Mouse (Mus musculus) embryonic facial prominence, embryonic 11.5 days (tissue): ENCODE results near the gene Vangl1. TPM values are rescaled to one million over a fixed set of nuclear protein-coding genes. Genes with fewer than 3 reads are reported as not detected.

Experiments used
- ATAC-seq: fragments of 200-750 bp; cut with Nextera tagmentation; replicated peaks from 2 replicates; pipeline ENCODE4 v1.8.0; 2017; ENCODE audit warnings: low read depth; ENCODE audit not compliant: insufficient number of reproducible peaks, low FRiP score, low TSS enrichment
- DNase-seq: peaks from one replicate; pipeline ENCODE4 v3.0.0-alpha.2; 2015; ENCODE audit warnings: low spot score
- H3K27ac ChIP-seq: fragments of 300-500 bp; sonication (generic); replicated peaks from 2 replicates; pipeline ENCODE4 v1.5.1; 2014; ENCODE audit warnings: mild to moderate bottlenecking, low read depth, low read length, control low read depth
- H3K27me3 ChIP-seq: fragments of 300-500 bp; sonication (generic); 2 replicates; pipeline ENCODE4 v1.6.1; 2014; ENCODE audit warnings: mild to moderate bottlenecking, low read length, moderate library complexity, mixed read lengths; ENCODE audit not compliant: control insufficient read depth, insufficient read depth
- H3K36me3 ChIP-seq: fragments of 300-500 bp; sonication (generic); replicated peaks from 2 replicates; pipeline ENCODE4 v1.6.1; 2014; ENCODE audit warnings: low read depth, mild to moderate bottlenecking, low read length, moderate library complexity, mixed read lengths; ENCODE audit not compliant: control insufficient read depth, insufficient read depth
- H3K4me1 ChIP-seq: fragments of 300-500 bp; sonication (generic); 2 replicates; pipeline ENCODE4 v1.6.1; 2014; ENCODE audit warnings: low read length, mixed read lengths; ENCODE audit not compliant: control insufficient read depth, insufficient read depth
- H3K4me2 ChIP-seq: fragments of 300-500 bp; sonication (generic); 2 replicates; pipeline ENCODE4 v1.6.1; 2014; ENCODE audit warnings: low read depth, mild to moderate bottlenecking, control low read depth, low read length, moderate library complexity
- H3K4me3 ChIP-seq: fragments of 300-500 bp; sonication (generic); 2 replicates; pipeline ENCODE4 v1.5.1; 2014; ENCODE audit warnings: low read depth, low read length, control low read depth
- H3K9ac ChIP-seq: fragments of 300-500 bp; sonication (generic); replicated peaks from 2 replicates; pipeline ENCODE4 v1.6.1; 2014; ENCODE audit warnings: mild to moderate bottlenecking, control low read depth, low read length
- H3K9me3 ChIP-seq: fragments of 300-500 bp; sonication (generic); replicated peaks from 2 replicates; pipeline ENCODE4 v1.6.1; 2016; ENCODE audit warnings: mild to moderate bottlenecking, low read length, inconsistent platforms, mixed read lengths; ENCODE audit not compliant: control insufficient read depth
- WGBS: fragments of 180-500 bp; shearing (Covaris S2); extraction: QIAGEN DNeasy Blood & Tissue Kit; methylation state at CpG from one replicate; pipeline ENCODE4 v1.1.7; 2014; 5-methylcytosine and 5-hydroxymethylcytosine counted together
- polyA plus RNA-seq: library from polyadenylated mRNA; unstranded; fragments of >200 nt; fragmentation: Nextera tagmentation; extraction: Ambion mirVana; gene quantifications from 2 replicates; pipeline ENCODE4 v1.2.1, GENCODE M21; 2014

Vangl1 gene
- 11.9 and 12.8 TPM in 2 replicates for polyA plus RNA-seq

DNA sequence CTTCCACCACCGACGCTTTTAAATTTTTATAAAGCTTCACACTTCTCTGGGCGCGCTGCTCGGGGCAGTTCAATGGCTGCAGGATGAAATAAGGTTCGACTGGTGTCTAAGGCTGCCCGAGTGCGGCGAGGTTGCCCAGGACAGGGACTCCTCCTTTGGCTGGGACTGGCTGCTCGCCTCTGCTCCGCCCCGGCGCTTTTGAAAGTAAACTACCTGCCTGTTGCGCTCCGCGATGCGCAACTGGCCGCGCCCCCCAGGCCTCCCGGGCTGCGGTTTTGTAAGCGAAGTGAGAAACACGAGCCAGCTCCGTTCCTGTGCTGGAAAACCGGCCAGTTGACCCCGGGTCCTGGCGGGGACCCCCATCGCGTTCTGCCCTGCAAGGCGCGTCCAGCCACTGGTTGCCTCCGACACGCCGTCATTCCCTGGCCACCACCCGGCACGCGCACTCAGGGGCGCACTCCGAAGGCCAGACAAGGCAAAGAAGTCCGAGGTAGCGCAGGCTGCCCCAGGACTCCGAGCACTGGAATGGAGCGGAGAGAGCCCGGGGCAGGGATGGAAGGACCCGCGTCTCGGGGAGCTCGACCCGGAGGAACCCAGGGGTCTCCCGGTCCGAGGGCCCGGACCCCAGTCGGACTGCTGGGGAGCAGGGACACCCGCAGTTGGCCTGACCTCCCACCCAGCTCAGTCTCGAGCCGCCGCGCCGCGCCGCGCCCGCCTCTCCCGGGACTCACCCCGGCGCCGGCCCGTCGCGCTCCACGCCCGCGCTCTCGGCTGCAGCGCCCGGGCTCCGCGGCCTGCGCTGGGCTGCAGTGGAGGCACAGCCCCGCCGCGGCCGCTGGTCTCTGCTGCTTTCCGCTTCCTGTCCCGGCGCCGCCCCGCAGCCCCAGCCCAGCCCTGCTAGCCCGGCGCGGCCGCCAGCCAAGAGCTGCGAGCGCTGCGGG is at the start of gene Vangl1:
Vangl1 (minus strand) TSS at position 913 of the 941 bp plus-strand sequence.
- no peaks in the 10 kb centered on the region; the same call in 1 of the 2 replicates for H3K27me3 ChIP-seq
- H3K9me3 ChIP-seq: no peaks in the 10 kb centered on the region
- under 1% methylated on average over 93 of the region's 95 CpGs for WGBS
- DNase-seq (peak; percentile 81), ATAC-seq (peak; percentile 87)
- peak within 1 kb of the TSS; percentile 75 for H3K4me3 ChIP-seq
- H3K4me1 ChIP-seq: peaks cover 5% of the 10 kb centered on the region
- H3K9ac ChIP-seq: peak within 1 kb of the TSS; percentile 83
- no peaks in the 10 kb centered on the region for H3K36me3 ChIP-seq
- peak within 1 kb of the TSS; percentile 91 for H3K4me2 ChIP-seq
- H3K27ac ChIP-seq: peak within 1 kb of the TSS; percentile 52

DNA sequence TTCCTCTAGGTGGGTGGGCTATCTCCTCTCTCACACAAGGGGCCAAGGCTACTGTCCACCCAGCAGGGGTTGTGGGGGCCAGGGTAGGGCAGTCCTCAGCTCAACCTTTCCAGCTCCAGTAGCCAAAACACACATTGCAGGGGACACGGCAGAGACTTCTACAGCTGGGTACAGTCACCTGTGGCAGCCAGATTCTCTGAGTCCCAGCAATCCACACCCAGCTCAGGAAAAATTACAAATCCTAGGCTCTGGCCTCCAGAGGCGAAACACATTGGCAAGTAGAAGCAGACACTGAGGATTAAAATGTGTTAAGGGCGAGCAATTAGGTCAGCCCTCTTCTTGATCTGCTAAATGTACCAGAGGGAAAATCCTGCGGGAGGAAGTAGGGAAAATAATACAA is 49.1 kb upstream of the Vangl1 start:
- Histone ChIP-seq H3K9ac (no peak overlapping the region), H3K4me1 (no peaks in the 10 kb centered on the region), H3K36me3 (no peaks in the 10 kb centered on the region), H3K4me2 (no peak overlapping the region), H3K27ac (no peak overlapping the region), H3K27me3 (no peaks in the 10 kb centered on the region), H3K4me3 (no peak overlapping the region), H3K9me3 (no peaks in the 10 kb centered on the region)
- WGBS: 28% methylated on average over 4 of the region's 4 CpGs
- no peak for DNase-seq
- no peak for ATAC-seq

DNA sequence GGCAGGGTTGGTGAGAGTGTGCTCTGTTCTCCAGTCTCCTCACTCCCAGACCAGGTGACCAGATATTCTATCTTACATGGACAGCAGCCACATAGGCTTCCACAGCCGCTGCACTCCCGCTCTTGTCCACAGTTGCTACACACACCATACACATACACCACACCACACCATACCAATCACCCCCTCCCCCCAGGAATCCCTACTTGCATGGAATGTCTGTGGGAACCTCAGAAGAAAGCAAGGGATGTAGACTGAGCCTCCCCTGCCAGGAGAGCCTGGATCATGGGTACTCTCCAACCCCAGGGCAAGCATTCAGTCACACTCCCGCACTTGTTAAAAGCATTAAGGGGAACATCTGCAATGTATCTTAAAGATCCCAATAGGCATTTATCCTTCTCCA is 48.4 kb upstream of the Vangl1 start:
- Histone ChIP-seq H3K27me3 (no peaks in the 10 kb centered on the region), H3K9me3 (no peaks in the 10 kb centered on the region), H3K36me3 (no peaks in the 10 kb centered on the region), H3K4me3 (no peak overlapping the region), H3K9ac (no peak overlapping the region), H3K4me2 (no peak overlapping the region), H3K27ac (no peak overlapping the region), H3K4me1 (no peaks in the 10 kb centered on the region)
- no peak for ATAC-seq
- WGBS: 73% methylated on average over 3 of the region's 3 CpGs
- DNase-seq: no peak

DNA sequence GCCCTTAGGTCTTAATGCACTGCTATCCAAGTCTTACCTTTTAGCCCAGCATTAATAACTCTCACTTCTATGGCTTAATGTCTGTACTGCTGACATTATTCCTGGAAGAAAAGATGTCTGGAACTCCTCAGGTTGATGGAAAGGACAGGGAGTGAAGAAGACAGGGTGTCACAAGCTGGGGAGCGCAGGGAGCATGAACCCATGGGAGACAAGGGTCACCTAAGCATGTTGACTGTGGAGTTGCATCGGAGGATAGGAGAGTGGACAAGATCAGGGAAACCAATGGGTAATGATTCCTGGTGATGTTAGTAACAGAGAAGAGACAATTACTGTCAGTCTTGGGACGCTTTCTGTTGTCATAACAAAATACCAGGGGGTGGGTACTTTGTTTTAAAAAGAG is 46.4 kb upstream of the Vangl1 start:
- Histone ChIP-seq H3K4me2 (no peak overlapping the region), H3K4me3 (no peak overlapping the region), H3K36me3 (no peaks in the 10 kb centered on the region), H3K27ac (no peak overlapping the region), H3K27me3 (no peaks in the 10 kb centered on the region), H3K9ac (no peak overlapping the region), H3K9me3 (no peaks in the 10 kb centered on the region), H3K4me1 (no peaks in the 10 kb centered on the region)
- DNase-seq: no peak
- WGBS: 96% methylated on average over 3 of the region's 3 CpGs
- ATAC-seq: no peak

DNA sequence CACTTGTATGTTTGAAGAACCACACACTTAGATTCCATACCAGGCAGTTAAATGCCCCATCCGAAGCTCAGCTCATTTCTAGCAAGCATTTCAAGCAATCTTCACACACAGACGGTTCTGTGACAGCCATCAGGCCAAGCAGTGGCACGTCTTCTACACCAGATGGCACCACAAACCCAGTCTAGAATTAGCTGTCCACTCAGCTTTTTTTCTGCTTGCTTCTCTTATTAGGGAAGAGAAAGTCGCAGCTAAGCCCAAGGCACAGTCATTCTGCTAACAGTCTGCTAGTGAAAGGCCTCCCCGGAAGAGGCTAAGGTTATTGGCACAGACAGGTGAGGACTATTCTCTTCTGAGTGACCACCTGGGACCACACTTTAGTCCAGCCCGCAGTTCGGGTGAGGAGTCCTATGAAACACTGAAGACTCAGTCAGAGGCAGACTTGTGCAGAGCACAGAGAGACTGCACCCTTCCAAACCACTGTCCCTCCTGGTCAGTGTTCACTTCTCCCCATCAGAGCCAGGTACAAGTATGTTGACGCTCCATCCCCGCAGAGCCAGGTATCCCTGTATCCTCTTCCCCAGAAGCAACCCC is 45.0 kb upstream of the Vangl1 start:
- Histone ChIP-seq H3K4me3 (no peak overlapping the region), H3K9me3 (no peaks in the 10 kb centered on the region), H3K27me3 (no peaks in the 10 kb centered on the region), H3K4me1 (no peaks in the 10 kb centered on the region), H3K9ac (no peak overlapping the region), H3K27ac (no peak overlapping the region), H3K4me2 (no peak overlapping the region), H3K36me3 (no peaks in the 10 kb centered on the region)
- WGBS: 60% methylated on average over 9 of the region's 9 CpGs
- DNase-seq (peak; percentile 78), ATAC-seq (no peak; the same call in 1 of the 2 replicates)

DNA sequence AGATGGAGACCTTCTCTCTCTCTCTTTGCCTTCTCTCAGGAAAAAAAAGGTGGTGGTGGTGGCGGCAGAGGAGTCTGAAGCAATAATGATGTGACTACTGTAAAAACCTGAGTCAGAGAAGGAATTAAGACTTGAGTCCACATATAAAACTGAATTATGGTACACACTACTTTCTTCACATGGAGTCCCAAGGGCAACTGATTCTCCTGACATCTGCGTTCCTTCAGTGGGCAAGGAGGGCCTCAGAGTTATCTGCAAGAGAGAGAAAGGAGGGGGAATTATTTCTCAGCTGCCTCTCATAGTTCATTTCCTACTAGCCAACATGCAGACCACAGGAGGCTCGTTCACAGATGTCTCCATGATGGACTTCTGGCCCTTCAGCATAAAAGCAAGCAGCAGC is 40.1 kb upstream of the Vangl1 start:
- Histone ChIP-seq H3K27ac (no peak overlapping the region), H3K4me2 (no peak overlapping the region), H3K9ac (no peak overlapping the region), H3K9me3 (no peaks in the 10 kb centered on the region), H3K4me1 (no peaks in the 10 kb centered on the region), H3K4me3 (no peak overlapping the region), H3K36me3 (no peaks in the 10 kb centered on the region), H3K27me3 (no peaks in the 10 kb centered on the region)
- ATAC-seq: no peak
- DNase-seq: no peak
- WGBS: 89% methylated on average over 3 of the region's 3 CpGs

DNA sequence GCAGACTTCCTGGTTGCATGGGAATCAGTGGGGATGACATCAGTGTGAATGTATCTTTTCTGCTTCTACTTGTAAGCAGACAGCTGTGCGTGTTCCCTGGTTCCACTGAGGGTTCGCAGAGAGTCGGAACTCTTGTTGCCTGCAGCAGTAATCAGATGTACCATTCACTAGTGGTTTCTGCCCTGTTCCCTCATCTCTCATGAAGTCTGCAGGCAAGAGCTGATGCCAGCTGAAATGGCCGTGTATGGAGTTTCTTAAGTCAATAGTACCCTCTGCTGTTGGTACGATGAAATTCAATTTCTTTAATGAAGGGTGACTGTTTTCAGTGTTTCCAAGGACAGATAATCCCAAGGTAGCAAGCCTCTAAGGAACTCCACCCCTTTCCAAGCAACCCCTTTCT is 38.4 kb upstream of the Vangl1 start:
- 59% methylated on average over 5 of the region's 5 CpGs for WGBS
- H3K36me3 ChIP-seq: no peaks in the 10 kb centered on the region
- DNase-seq: peak; percentile 51
- H3K27ac ChIP-seq: no peak overlapping the region
- no peak overlapping the region for H3K4me3 ChIP-seq
- H3K27me3 ChIP-seq: no peaks in the 10 kb centered on the region
- ATAC-seq: no peak
- H3K9ac ChIP-seq: no peak overlapping the region
- H3K4me1 ChIP-seq: no peaks in the 10 kb centered on the region
- H3K9me3 ChIP-seq: no peaks in the 10 kb centered on the region
- H3K4me2 ChIP-seq: no peak overlapping the region
